Mouse (Mus musculus) brain, embryonic 14.5 days (tissue): ENCODE results near the gene Tdrd12. TPM values are rescaled to one million over a fixed set of nuclear protein-coding genes. Genes with fewer than 3 reads are reported as not detected.
A peak's percentile ranks its signal among the peaks of the same experiment; 100 is the strongest.
"Not testable (repeated sequence)": the region's sequence is repeated elsewhere in the genome, so short reads cannot be mapped to it uniquely, and the experiment has no call there.

Experiments
- DNase-seq: peaks from one replicate; pipeline ENCODE4 v3.0.0-alpha.2; 2011; ENCODE audit warnings: low read depth
- CTCF ChIP-seq: fragments of 200-500 bp; IDR thresholded peaks from 2 replicates; pipeline ENCODE4 v1.5.1; 2012; ENCODE audit warnings: inconsistent platforms, mild to moderate bottlenecking, moderate library complexity, borderline replicate concordance; ENCODE audit not compliant: insufficient read depth, insufficient read length; ENCODE audit errors: extremely low read depth
- POLR2A ChIP-seq: fragments of 200-500 bp; IDR thresholded peaks from 2 replicates; pipeline ENCODE4 v1.6.1; 2012; ENCODE audit warnings: mild to moderate bottlenecking, inconsistent platforms, borderline replicate concordance; ENCODE audit not compliant: poor library complexity, insufficient read depth, insufficient read length, severe bottlenecking; ENCODE audit errors: extremely low read depth
- polyA plus RNA-seq: library from polyadenylated mRNA; depleted of rRNA; stranded (reverse); fragments of >200 nt; gene quantifications from 2 replicates; pipeline ENCODE4 v1.2.3, GENCODE M21; 2012

Gene Tdrd12
- polyA plus RNA-seq, 1 experiment = 0.22 TPM

DNA sequence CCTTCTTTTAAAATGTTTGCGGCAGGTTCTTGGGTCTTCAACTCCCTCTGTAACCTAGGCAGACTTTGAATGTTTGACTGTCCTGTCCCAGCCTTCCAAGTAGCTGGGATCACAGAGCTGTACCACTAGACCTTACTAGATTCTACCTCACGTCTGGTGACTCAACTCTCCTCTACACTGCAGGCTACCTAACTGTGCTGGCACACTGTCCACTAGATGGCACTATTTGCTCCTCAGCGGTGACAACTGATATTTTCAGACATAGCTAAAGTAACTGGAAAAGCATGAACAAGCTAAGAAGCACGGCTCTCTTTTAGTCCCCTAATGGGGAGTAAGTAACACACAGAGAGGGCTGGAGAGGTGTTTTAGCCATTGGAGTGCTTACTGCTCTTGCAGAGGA lies 8.3 kb upstream of the Tdrd12 start:
- peak; percentile 83; the same call in 1 of the 2 replicates for TF ChIP-seq CTCF
- no peak for TF ChIP-seq POLR2A
- DNase-seq = peak; percentile 79

- DNase-seq = no peak
- TF ChIP-seq CTCF = no peak
- no peak for TF ChIP-seq POLR2A
Measured at GRCm38 (mm10) chr7:35535750-35536512, 1.6 kb downstream of the Tdrd12 start.

GRCm38 (mm10) chr7:35530544-35530943 lies 7.0 kb downstream of the Tdrd12 start:
- DNase-seq = not testable (repeated sequence)

- no peak for DNase-seq
- TF ChIP-seq POLR2A (no peak), CTCF (no peak)
Measured at GRCm38 (mm10) chr7:35530026-35530425, 7.5 kb downstream of the Tdrd12 start.

- TF ChIP-seq POLR2A (no peak), CTCF (no peak)
- DNase-seq = no peak
Measured at GRCm38 (mm10) chr7:35526795-35527194, 10.8 kb downstream of the Tdrd12 start.

DNA sequence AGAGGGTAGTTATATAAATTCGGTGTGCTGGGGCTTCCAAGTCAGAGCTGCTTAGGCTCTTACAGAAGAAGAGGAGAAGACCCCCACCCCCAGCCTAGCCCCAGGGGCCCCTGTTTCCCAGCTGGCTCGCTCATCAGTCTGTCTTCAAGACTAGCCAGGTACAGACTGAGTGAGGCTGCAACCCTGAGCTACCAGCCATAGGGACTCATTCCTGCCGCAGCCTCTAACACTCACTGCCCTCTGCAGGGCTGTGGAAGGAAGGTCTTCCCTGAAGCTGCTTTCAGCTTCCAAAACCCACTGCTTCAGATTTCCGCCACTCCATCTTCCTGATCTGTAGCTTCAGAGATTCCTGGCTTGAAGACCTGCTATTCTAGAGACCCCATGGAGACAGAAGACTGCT lies 35.5 kb downstream of the Tdrd12 start:
- TF ChIP-seq CTCF (peak; percentile 51; the same call in 1 of the 2 replicates), POLR2A (no peak)
- peak; percentile 35 for DNase-seq

DNA sequence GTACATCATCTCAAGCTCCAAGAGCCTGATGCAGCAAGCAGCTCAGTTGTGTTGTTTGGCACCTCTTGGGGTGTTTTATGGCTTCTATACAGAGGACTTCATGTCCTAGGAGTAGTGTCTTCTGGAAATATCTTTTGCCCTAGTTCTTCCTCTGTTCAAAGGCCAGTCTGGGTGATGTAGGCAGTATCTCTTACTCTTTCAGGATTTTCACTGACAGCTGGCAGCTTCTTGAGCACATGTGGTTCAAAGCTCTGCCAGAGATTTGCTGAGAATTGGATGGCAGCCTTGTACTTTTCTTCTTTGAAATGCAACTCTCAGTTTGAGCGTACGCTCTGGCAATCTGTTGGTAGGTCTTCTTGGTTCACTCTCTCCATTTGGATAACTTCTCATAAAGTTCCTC lies 40.0 kb downstream of the Tdrd12 start:
- DNase-seq = peak; percentile 2
- no peak for TF ChIP-seq CTCF
- no peak for TF ChIP-seq POLR2A

- TF ChIP-seq CTCF = no peak
- no peak for TF ChIP-seq POLR2A
- no peak for DNase-seq
Measured at GRCm38 (mm10) chr7:35491005-35491404, 46.5 kb downstream of the Tdrd12 start.

DNA sequence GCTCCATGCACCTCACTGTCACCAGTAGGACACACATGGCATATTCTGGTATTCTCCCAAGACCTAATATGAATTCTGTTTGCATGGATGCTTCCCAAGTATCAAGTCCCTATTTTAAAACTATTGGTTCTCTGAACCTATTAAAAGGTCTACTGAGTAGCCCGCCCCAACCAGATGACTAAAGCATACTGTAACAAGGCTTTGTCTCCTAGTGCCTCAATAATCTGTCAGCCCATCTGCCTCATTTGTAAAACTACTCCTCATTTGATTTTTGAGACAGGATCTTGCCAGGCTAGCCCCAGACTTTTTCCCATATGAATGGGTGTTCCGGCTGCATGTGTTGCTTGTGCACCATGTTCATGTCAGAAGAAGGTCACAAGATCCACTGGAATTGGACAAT lies 47.4 kb downstream of the Tdrd12 start:
- TF ChIP-seq POLR2A (no peak), CTCF (no peak)
- DNase-seq = no peak

- DNase-seq = no peak
Measured at GRCm38 (mm10) chr7:35486553-35486952, 51.0 kb downstream of the Tdrd12 start.

GRCm38 (mm10) chr7:35485126-35485525 lies 52.4 kb downstream of the Tdrd12 start:
- no peak for TF ChIP-seq POLR2A
- no peak for DNase-seq

More at GRCm38 (mm10) chr7:35486553-35486952, 51.0 kb downstream of the Tdrd12 start:
- no peak for TF ChIP-seq POLR2A
- no peak for TF ChIP-seq CTCF

DNA sequence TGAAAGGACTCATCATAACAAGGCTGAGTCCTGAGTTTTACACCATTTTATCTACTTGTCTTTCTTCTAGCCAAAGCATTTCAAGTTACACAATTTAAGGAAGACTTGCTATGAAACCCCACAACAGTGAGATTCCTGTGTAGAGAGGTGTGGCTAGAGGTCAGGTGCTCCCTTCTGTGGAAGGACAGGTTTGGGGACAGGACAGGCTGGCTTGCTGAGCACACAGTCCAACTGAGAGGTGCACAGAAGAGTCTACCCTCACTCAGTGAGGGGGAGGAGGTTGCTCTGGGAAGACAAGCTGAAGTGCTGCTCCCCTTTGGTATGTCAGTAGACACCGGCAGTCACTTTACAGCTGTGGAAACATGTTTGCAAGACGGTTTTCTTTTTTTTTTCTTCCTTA lies 61.1 kb downstream of the Tdrd12 start:
- TF ChIP-seq POLR2A = no peak
- TF ChIP-seq CTCF = no peak
- DNase-seq = no peak
